Mouse (Mus musculus): ENCODE measurements around the gene Fbxl15.

Gene Fbxl15

GRCm38 (mm10) chr19:46323716-46324115 is 4.3 kb upstream of the Fbxl15 start:
- no peak for DNase-seq

- DNase-seq, result no peak
Observed at GRCm38 (mm10) chr19:46324366-46324765, 3.6 kb upstream of the Fbxl15 start.

- no peak for DNase-seq
Observed at GRCm38 (mm10) chr19:46324918-46325317, 3.1 kb upstream of the Fbxl15 start.

- no peak for DNase-seq
Observed at GRCm38 (mm10) chr19:46326019-46326755, 1.8 kb upstream of the Fbxl15 start.

GRCm38 (mm10) chr19:46326756-46327305 is 1.2 kb upstream of the Fbxl15 start, which contains the start of gene Psd:
Psd (minus strand) TSS chr19:46327156.
- DNase-seq, result peak; percentile 68

- DNase-seq, result no peak
Observed at GRCm38 (mm10) chr19:46327531-46328064, 386 bp upstream of the Fbxl15 start.

GRCm38 (mm10) chr19:46329031-46329641 is 1.2 kb downstream of the Fbxl15 start:
- DNase-seq, result peak; percentile 30

- DNase-seq, result peak; percentile 81
Observed at GRCm38 (mm10) chr19:46329951-46330350, 2.0 kb downstream of the Fbxl15 start.

- DNase-seq, result no peak
Observed at GRCm38 (mm10) chr19:46330696-46331095, 2.7 kb downstream of the Fbxl15 start.

GRCm38 (mm10) chr19:46331326-46331725 is 3.3 kb downstream of the Fbxl15 start:
- DNase-seq, result no peak

GRCm38 (mm10) chr19:46331936-46332335 is 4.0 kb downstream of the Fbxl15 start:
- no peak for DNase-seq

- no peak for DNase-seq
Observed at GRCm38 (mm10) chr19:46332721-46333339, 4.8 kb downstream of the Fbxl15 start.

- DNase-seq, result no peak
Observed at GRCm38 (mm10) chr19:46333906-46334305, 5.9 kb downstream of the Fbxl15 start.

- DNase-seq, result no peak
Observed at GRCm38 (mm10) chr19:46337719-46338330, 9.8 kb downstream of the Fbxl15 start.

- peak; percentile 94 for DNase-seq
Observed at GRCm38 (mm10) chr19:46338331-46338936, 10.4 kb downstream of the Fbxl15 start, which contains the start of gene Cuedc2. Cuedc2 (minus strand) TSS chr19:46338702.

GRCm38 (mm10) chr19:46338942-46339286 is 10.9 kb downstream of the Fbxl15 start:
- no peak for DNase-seq

GRCm38 (mm10) chr19:46339287-46339971 is 11.4 kb downstream of the Fbxl15 start:
- DNase-seq, result no peak

GRCm38 (mm10) chr19:46344710-46345419 is 16.9 kb downstream of the Fbxl15 start:
- DNase-seq, result no peak

GRCm38 (mm10) chr19:46347146-46347545 is 19.2 kb downstream of the Fbxl15 start:
- DNase-seq, result no peak

GRCm38 (mm10) chr19:46347936-46348668 is 20.1 kb downstream of the Fbxl15 start:
- no peak for DNase-seq
